8 mouse cellular contexts compared by ENCODE assay signal in genomic region chr3:37418961-37419457, GRCm38 (mm10). TPM values are rescaled to one million over a fixed set of nuclear protein-coding genes. Genes with fewer than 3 reads are reported as not detected.
A peak's percentile ranks its signal among the peaks of the same experiment; 100 is the strongest.
DNase-seq lines count a peak whose midpoint lies in the region; ATAC-seq and TF ChIP-seq lines count a peak whose summit lies in the region.

No protein-coding gene starts in this region.

- H3K4me3 ChIP-seq in bone marrow, adult 2 months (replicated peaks; ENCODE audit: control insufficient read depth, low read depth, low read length): peak overlapping the region; percentile 73
- H3K4me3 ChIP-seq in midbrain, embryonic 12.5 days: peak overlapping the region; percentile 83

- no peaks in the 10 kb centered on the region for H3K4me1 ChIP-seq in bone marrow, adult 2 months (ENCODE audit: control insufficient read depth, insufficient read depth, low read length)
- peaks cover 19% of the 10 kb centered on the region for H3K4me1 ChIP-seq in midbrain, embryonic 12.5 days

- no peak for ATAC-seq in midbrain, embryonic 12.5 days (ENCODE audit: low FRiP score, low read depth)

- no peaks in the 10 kb centered on the region for H3K27me3 ChIP-seq in midbrain, embryonic 12.5 days

- H3K4me2 ChIP-seq in midbrain, embryonic 12.5 days (replicated peaks): peak overlapping the region; percentile 95

- WGBS in bone marrow, adult 2 months: under 1% methylated on average over 30 of the region's 30 CpGs
- WGBS in midbrain, embryonic 12.5 days: under 1% methylated on average over 30 of the region's 30 CpGs

- H3K9me3 ChIP-seq in midbrain, embryonic 12.5 days: no peaks in the 10 kb centered on the region

- peak overlapping the region; percentile 92 for H3K27ac ChIP-seq in bone marrow, adult 2 months (ENCODE audit: control insufficient read depth, insufficient read depth, low read depth, low read length, poor library complexity)
- H3K27ac ChIP-seq in midbrain, embryonic 12.5 days (replicated peaks): peak overlapping the region; percentile 69

- peak; percentile 58 for DNase-seq in gastrocnemius, adult 18-20 months (ENCODE audit: low spot score)
- DNase-seq in gastrocnemius, postnatal 4 days (ENCODE audit: low spot score in 2 of 2): no peak
- peak; percentile 95 for DNase-seq in 3134 (ENCODE audit: extremely low read depth, insufficient read length, low spot score)
- DNase-seq in gastrocnemius, postnatal 14 days: peak; percentile 71
- peak; percentile 64 for DNase-seq in left cerebral cortex, postnatal 4 days
- DNase-seq in telencephalon, adult 2 months (ENCODE audit: low read depth, low spot score): peak; percentile 70

- 0 out of 2 replicates have a peak, but pooled peaks have one; percentile 42 for TF ChIP-seq POLR2A in bone marrow, adult 2 months (IDR thresholded peaks at IDR 0.05; ENCODE audit: borderline replicate concordance, control insufficient read depth, low read depth, low read length)

- peak overlapping the region; percentile 66 for H3K9ac ChIP-seq in midbrain, embryonic 12.5 days (replicated peaks)

- TF ChIP-seq CTCF in bone marrow, adult 2 months (IDR thresholded peaks at IDR 0.05; ENCODE audit: control insufficient read depth, insufficient read depth, low read length): 0 out of 2 replicates have a peak, but pooled peaks have one; percentile 7

- intact Hi-C loops in gastrocnemius, postnatal 14 days (cut with DNase I; ENCODE audit: low total_unique reads): loop anchor here (5.0 kb wide), 1 partner anchor 97 kb away; no protein-coding TSS in a partner anchor
- intact Hi-C loops in left cerebral cortex, postnatal 4 days (cut with DNase I): loop anchor here (10.0 kb wide), 1 partner anchor 104 kb away; the partner anchor contains the start of genes Bbs12 and Cetn4

- H3K36me3 ChIP-seq in midbrain, embryonic 12.5 days: no peaks in the 10 kb centered on the region

RNA-seq across cellular contexts. Expression of gene Spata5, which starts 0.7 kb away (rescaled TPM):
- total RNA-seq in gastrocnemius, adult 18-20 months (2021): 10 to 100 TPM in 1 of 2 experiments, 1 to 10 TPM in 1; 8.2 to 11.0 TPM
- 10 to 100 TPM; 25.9 to 27.6 TPM for total RNA-seq in gastrocnemius, postnatal 4 days (2021)
- polyA plus RNA-seq in bone marrow, adult 2 months (2011; ENCODE audit: insufficient read depth, insufficient read length, low replicate concordance, missing spikeins): 11.7 and 15.9 TPM in 2 replicates
- total RNA-seq in gastrocnemius, postnatal 14 days (2021): 10 to 100 TPM; 10.9 to 12.9 TPM
- total RNA-seq in left cerebral cortex, postnatal 4 days (2021): 10 to 100 TPM; 28.1 to 29.2 TPM
- polyA plus RNA-seq in midbrain, embryonic 12.5 days (2016; fragmentation: Nextera tagmentation; extraction: Ambion mirVana): 42.8 and 43.9 TPM in 2 replicates

RNA-seq across cellular contexts. Expression of gene Nudt6, which starts 1.0 kb away (rescaled TPM):
- 10 to 100 TPM; 25.4 to 26.8 TPM for total RNA-seq in gastrocnemius, adult 18-20 months (2021)
- 10 to 100 TPM; 17.3 to 18.5 TPM for total RNA-seq in gastrocnemius, postnatal 4 days (2021)
- 3.4 and 7.3 TPM in 2 replicates for polyA plus RNA-seq in bone marrow, adult 2 months (2011; ENCODE audit: insufficient read depth, insufficient read length, low replicate concordance, missing spikeins)
- 10 to 100 TPM; 21.5 to 26.8 TPM for total RNA-seq in gastrocnemius, postnatal 14 days (2021)
- 1 to 10 TPM; 5.4 to 6.1 TPM for total RNA-seq in left cerebral cortex, postnatal 4 days (2021)
- polyA plus RNA-seq in midbrain, embryonic 12.5 days (2016; fragmentation: Nextera tagmentation; extraction: Ambion mirVana): 2.4 and 3.6 TPM in 2 replicates

Comparison
In these comparisons a context has a peak if more than half of its experiments do, and no peak if none do; other contexts are left out.
1. DNase-seq: peak in gastrocnemius, adult 18-20 months (single experiment), 3134 (single experiment), gastrocnemius, postnatal 14 days (single experiment), left cerebral cortex, postnatal 4 days (single experiment) and telencephalon, adult 2 months (single experiment); none in gastrocnemius, postnatal 4 days (0 of 2).